Mouse (Mus musculus) intestine, embryonic 14.5 days (tissue): Measurements from ENCODE around the gene Gpr25. TPM values are rescaled to one million over a fixed set of nuclear protein-coding genes. Genes with fewer than 3 reads are reported as not detected.
A peak's percentile ranks its signal among the peaks of the same experiment; 100 is the strongest.

Experiments
- ATAC-seq: fragments of 200-750 bp; cut with Nextera tagmentation; replicated peaks from 2 replicates; pipeline ENCODE4 v1.8.0; 2017; ENCODE audit warnings: low read depth, moderate number of reproducible peaks, moderate TSS enrichment, moderate library complexity; ENCODE audit not compliant: low FRiP score, low TSS enrichment
- DNase-seq: peaks from one replicate; pipeline ENCODE4 v3.0.0-alpha.2; 2018; ENCODE audit warnings: low spot score
- H3K27ac ChIP-seq: fragments of 300-500 bp; sonication (generic); 2 replicates; pipeline ENCODE4 v1.5.1; 2014; ENCODE audit warnings: low read depth, mild to moderate bottlenecking, control low read depth
- H3K27me3 ChIP-seq: fragments of 300-500 bp; sonication (generic); replicated peaks from 2 replicates; pipeline ENCODE4 v1.6.1; 2014; ENCODE audit warnings: low read length, control low read depth; ENCODE audit not compliant: control insufficient read depth, insufficient read depth
- H3K36me3 ChIP-seq: fragments of 300-500 bp; sonication (generic); 2 replicates; pipeline ENCODE4 v1.6.1; 2014; ENCODE audit warnings: low read length, control low read depth; ENCODE audit not compliant: control insufficient read depth, insufficient read depth
- H3K4me1 ChIP-seq: fragments of 300-500 bp; sonication (generic); replicated peaks from 2 replicates; pipeline ENCODE4 v1.6.1; 2014; ENCODE audit warnings: low read length, control low read depth, mixed read lengths; ENCODE audit not compliant: control insufficient read depth, insufficient read depth
- H3K4me2 ChIP-seq: fragments of 300-500 bp; sonication (generic); 2 replicates; pipeline ENCODE4 v1.6.1; 2014; ENCODE audit warnings: low read length
- H3K4me3 ChIP-seq: fragments of 300-500 bp; sonication (generic); 2 replicates; pipeline ENCODE4 v1.5.1; 2014; ENCODE audit warnings: low read depth, low read length, control low read depth, mixed read lengths
- H3K9ac ChIP-seq: fragments of 300-500 bp; sonication (generic); 2 replicates; pipeline ENCODE4 v1.6.1; 2014; ENCODE audit warnings: mild to moderate bottlenecking, low read length
- H3K9me3 ChIP-seq: fragments of 300-500 bp; sonication (generic); 2 replicates; pipeline ENCODE4 v1.6.1; 2016; ENCODE audit warnings: low read length, control low read depth; ENCODE audit not compliant: control insufficient read depth
- WGBS: fragments of 180-500 bp; shearing (Covaris S2); extraction: QIAGEN DNeasy Blood & Tissue Kit; methylation state at CpG from one replicate; pipeline ENCODE4 v1.1.7; 2014; 5-methylcytosine and 5-hydroxymethylcytosine counted together
- polyA plus RNA-seq: library from polyadenylated mRNA; unstranded; fragments of >200 nt; fragmentation: Nextera tagmentation; extraction: Ambion mirVana; gene quantifications from 2 replicates; pipeline ENCODE4 v1.2.1, GENCODE M21; 2014

The Gpr25 gene
- polyA plus RNA-seq, 1 experiment from 2014 or later = not detected

DNA sequence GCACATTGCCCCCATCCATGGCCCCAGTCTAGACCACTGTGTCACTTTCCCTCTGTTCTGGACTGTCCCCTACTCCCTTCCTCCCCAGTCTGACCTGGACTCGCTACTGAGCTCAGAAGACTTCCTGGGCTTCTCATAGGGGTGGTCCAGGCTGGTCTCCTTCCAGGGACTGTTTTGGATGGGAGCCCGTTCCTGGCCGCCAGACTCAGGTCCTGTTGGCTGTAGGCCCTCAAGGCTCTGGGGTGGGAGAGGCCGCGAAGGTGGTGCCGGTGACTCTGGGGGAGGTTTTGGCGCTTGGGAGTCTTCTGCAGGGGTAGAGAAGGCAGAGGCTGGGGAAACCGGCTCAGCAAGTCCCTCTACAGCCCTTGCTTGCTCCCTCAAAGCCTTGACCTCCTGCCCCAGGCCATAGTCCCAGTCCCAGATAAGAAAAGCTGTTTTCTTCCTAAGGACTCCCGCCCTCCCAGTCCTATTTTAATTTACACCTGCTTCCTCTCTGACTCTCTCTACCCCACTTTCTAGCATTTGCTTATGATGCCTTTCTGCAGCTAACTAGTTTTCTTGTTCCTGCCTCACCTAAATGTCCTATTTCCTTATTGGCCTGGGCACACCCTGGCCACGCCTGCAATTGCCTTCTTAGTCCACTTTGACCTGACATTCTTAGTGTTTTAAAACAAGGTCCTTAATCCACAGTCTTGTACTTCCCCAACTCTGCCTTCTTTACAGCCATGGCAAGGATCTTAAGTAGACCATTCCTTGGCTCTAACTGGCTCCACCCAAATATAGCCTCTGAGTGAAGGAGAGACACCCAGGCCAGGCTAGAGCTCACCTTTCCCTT is 40.4 kb downstream of the Gpr25 start:
- no peaks in the 10 kb centered on the region for H3K27me3 ChIP-seq
- DNase-seq = peak; percentile 68
- no peaks in the 10 kb centered on the region for H3K9me3 ChIP-seq
- 66% methylated on average over 10 of the region's 10 CpGs for WGBS
- H3K4me3 ChIP-seq = no peak overlapping the region
- peak overlapping the region; percentile 76 for H3K27ac ChIP-seq
- peaks cover 77% of the 10 kb centered on the region for H3K36me3 ChIP-seq
- peak overlapping the region; percentile 25 for H3K4me2 ChIP-seq
- H3K4me1 ChIP-seq = no peaks in the 10 kb centered on the region; the same call in 1 of the 2 replicates
- ATAC-seq = peak; percentile 76
- no peak overlapping the region for H3K9ac ChIP-seq

DNA sequence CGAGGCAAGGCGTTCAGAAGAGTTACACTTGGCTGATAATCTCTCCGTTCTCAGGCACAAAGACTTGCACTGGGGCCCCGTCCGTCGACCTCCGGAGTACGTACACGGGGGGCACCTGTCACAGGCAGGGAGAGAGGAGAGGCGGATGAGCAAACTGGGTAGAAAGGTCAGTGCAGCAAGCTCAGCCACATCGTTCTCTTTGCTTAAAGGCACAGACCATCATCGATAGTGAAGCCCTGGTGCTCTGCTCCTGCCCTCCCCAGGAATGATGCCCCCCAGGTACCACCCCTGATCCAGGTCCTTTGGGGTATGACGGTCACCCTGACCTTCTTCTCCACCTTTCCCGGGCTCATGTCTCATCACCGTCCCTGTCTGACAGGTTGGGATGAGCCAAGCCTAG is 46.4 kb downstream of the Gpr25 start:
- Histone ChIP-seq H3K9ac (no peak overlapping the region), H3K36me3 (peaks cover 62% of the 10 kb centered on the region), H3K27me3 (no peaks in the 10 kb centered on the region), H3K4me2 (no peak overlapping the region), H3K4me1 (no peaks in the 10 kb centered on the region), H3K4me3 (no peak overlapping the region), H3K27ac (no peak overlapping the region), H3K9me3 (no peaks in the 10 kb centered on the region)
- WGBS = 82% methylated on average over 15 of the region's 15 CpGs
- no peak for DNase-seq
- ATAC-seq = no peak

DNA sequence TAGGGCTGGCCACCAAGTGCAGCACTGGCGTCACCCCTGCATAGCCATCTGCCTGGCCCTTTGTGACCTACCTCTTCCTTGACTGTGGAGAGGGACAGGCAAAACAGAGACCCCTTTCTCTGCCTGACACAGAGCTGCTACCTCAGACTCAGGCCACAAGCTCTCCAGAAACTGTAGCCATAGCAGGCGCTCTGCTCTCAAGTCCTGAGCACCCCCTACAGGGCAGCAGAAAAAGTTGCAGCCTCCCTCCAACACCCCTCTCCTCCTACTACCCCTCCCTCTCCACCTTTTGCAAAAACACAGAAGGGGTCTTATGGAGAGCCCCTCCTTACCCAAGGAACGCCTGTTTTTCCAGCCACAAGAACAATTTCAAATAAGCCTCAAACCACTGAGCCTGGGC is 47.9 kb downstream of the Gpr25 start, which contains the start of gene Mroh3:
Gene Mroh3, minus strand, starts transcription at position 26 of the 400 bp plus-strand sequence.
- 47% methylated on average over 3 of the region's 3 CpGs for WGBS
- no peaks in the 10 kb centered on the region for H3K4me1 ChIP-seq
- peaks cover 47% of the 10 kb centered on the region for H3K36me3 ChIP-seq
- H3K9ac ChIP-seq = no peak within 1 kb of the TSS
- DNase-seq (no peak), ATAC-seq (peak; percentile 29; the same call in 1 of the 2 replicates)
- H3K27me3 ChIP-seq = no peaks in the 10 kb centered on the region
- H3K4me3 ChIP-seq = no peak within 1 kb of the TSS
- no peak within 1 kb of the TSS for H3K4me2 ChIP-seq
- H3K9me3 ChIP-seq = no peaks in the 10 kb centered on the region
- H3K27ac ChIP-seq = no peak within 1 kb of the TSS

Other genes with a start within 250 kb of the Gpr25 start
- 0.35 TPM in 1 of 2 replicates, not detected in the other for gene Ascl5, start 210.1 kb downstream of the Gpr25 start, polyA plus RNA-seq
- gene Cacna1s, start 208.1 kb downstream of the Gpr25 start, polyA plus RNA-seq = 0.08 TPM in 1 of 2 replicates, not detected in the other
- 5.1 and 5.6 TPM in 2 replicates for gene Kif21b, start 129.5 kb downstream of the Gpr25 start, polyA plus RNA-seq
- gene Mroh3, start 48.0 kb downstream of the Gpr25 start, polyA plus RNA-seq = 0.91 and 1.1 TPM in 2 replicates
- 30.9 and 32.5 TPM in 2 replicates for gene Inava, start 26.6 kb downstream of the Gpr25 start, polyA plus RNA-seq
- 14.2 and 16.2 TPM in 2 replicates for gene Camsap2, start 85.2 kb upstream of the Gpr25 start, polyA plus RNA-seq
- 12.9 and 14.9 TPM in 2 replicates for gene Ddx59, start 154.4 kb upstream of the Gpr25 start, polyA plus RNA-seq
- gene Kif14, start 205.5 kb upstream of the Gpr25 start, polyA plus RNA-seq = 7.6 and 7.8 TPM in 2 replicates